Mouse (Mus musculus) urinary bladder, postnatal 4 days (tissue): Measurements from ENCODE around the gene Tmub2.
A peak's percentile ranks its signal among the peaks of the same experiment; 100 is the strongest.
"Not testable (repeated sequence)": the region's sequence is repeated elsewhere in the genome, so short reads cannot be mapped to it uniquely, and the experiment has no call there.

Experiments
- DNase-seq, 2 experiments: peaks; one replicate each; pipeline ENCODE4 v3.0.0; 2021 to 2022; ENCODE audit warnings: low spot score in 2 of 2

The Tmub2 gene

GRCm38 (mm10) chr11:102279595-102279994 is 5.1 kb upstream of the Tmub2 start:
- DNase-seq = no peak

DNA sequence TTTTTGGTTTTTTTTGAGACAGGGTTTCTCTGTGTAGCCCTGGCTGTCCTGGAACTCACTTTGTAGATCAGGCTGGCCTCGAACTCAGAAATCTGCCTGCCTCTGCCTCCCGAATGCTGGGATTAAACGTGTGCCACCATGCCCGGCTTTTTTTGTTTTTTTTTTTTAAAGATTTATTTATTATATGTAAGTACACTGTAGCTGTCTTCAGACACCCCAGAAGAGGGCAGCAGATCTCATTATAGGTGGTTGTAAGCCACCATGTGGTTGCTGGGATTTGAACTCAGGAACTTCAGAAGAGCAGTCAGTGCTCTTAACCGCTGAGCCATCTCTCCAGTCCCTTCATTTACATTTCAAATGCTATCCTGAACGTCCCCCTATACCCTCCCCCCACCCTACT is 4.5 kb upstream of the Tmub2 start:
- not testable (repeated sequence) for DNase-seq

DNA sequence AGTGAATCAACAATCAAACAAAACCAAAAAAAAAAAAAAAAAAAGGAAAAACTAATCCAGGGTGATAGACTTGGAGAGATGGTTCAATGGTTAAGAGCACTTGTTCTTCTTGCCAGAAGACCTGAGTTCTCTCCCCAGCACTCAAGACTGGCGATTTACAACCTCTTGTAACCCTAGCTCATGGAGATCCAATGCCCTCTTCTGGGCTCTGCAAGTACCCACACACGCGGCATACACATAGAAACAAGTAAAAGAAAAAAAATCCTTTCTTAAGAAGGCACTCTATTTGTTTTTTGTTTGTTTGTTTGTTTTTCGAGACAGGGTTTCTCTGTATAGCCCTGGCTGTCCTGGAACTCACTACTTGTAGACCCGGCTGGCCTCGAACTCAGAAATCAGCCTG is 809 bp upstream of the Tmub2 start:
- DNase-seq = no peak

DNA sequence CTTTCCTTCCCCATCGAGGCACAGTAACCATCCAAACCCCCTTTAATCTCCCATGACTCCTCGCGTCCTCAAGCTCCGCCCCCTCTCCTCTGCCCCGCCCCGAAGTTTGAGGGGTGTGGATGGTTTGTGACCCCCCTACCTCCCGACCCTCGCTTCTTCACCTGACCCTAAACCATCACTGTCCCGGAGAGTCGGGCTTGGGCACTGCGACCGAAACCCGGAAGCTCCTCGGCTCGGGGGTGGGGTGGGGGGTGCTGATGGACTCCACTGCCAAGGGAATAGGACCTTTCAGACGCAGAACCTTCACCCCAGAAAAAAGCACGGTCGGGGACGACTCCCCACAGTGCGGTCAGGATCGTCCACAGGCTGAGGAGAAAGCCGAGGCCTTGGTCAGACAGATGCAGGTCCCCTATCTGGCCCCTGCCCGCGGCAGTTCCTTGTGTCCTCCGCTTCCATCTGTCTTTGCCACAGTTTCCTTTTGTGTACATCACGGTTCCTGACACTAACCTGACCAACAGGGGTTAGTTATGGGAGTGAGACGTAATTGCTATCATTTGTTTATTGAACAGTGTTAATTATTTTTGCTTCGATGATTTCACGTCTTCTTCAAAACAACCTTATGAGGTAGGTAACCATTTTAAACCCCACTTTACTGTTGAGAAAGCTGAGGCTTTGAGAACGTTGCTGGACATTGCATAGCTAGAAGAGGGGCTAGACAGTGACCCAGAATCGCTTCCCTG is 534 bp downstream of the Tmub2 start:
- DNase-seq = peak in 1 of 2 experiments; percentile 72

GRCm38 (mm10) chr11:102287485-102287884 is 2.8 kb downstream of the Tmub2 start:
- no peak for DNase-seq

- DNase-seq = no peak
These were observed 3.5 kb downstream of the Tmub2 start for GRCm38 (mm10) chr11:102288027-102288804.

GRCm38 (mm10) chr11:102288913-102289312 is 4.2 kb downstream of the Tmub2 start:
- no peak for DNase-seq

GRCm38 (mm10) chr11:102289511-102290100 is 4.9 kb downstream of the Tmub2 start:
- no peak for DNase-seq

DNA sequence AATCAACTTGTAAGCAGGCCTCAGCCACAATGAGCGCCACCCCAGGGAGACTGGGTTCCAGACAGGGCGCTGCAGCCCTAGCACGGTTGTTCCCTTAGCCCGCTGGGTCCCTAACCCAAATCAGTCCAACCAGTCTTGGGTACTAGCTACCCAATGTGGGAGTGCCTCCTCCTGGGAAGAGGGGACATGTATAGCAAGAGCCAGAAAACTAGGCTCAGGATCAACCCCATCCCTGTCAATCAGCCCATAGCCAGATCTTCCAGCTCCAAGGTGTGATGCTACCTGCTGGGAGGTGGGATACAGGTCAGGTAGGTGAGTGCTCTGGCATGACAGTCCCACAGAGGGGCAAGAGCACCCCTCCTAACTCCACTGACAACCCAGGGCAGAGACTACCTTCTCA is 5.4 kb downstream of the Tmub2 start:
- DNase-seq = no peak

- DNase-seq = no peak
These were observed 6.4 kb downstream of the Tmub2 start for GRCm38 (mm10) chr11:102291051-102291535.

DNA sequence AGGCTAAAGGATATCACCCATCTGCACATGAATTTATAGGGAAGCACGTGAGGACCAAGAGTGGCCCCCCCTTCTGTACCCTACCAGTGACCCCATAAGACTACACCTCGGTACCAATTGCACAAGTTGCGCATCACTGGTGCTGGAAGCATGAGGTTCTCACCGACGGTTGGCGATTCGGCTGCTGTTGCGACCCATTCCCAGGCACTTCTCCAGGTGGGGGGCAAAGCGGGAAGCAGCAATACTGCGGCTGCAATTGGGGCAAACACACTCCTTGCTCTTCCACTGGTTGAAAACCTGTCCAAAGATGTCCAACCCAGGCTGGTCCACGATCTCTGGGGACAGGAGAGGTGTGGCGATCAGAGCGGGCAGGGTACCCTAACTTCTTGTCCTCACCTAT is 9.2 kb downstream of the Tmub2 start:
- DNase-seq = no peak

DNA sequence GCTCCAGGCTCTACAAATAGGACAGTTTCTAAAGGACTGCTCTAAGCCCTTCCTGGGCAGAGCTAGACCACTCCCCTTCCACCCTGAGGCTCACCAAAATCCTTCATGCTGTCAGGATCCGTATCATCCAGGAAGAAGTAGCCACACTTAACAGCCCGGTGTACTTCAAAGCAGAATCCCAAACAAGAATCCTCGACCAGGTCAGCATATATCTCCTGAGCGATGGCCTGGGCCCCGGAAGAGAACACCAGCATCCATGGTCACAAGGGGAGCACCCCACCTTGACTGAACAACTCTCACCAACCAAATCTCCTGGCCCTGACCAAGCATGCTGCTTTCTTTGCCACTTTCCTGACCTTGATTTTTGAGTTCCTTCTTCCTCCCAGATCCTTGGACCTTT is 9.7 kb downstream of the Tmub2 start:
- no peak for DNase-seq

GRCm38 (mm10) chr11:102294887-102295597 is 10.3 kb downstream of the Tmub2 start:
- DNase-seq = no peak

DNA sequence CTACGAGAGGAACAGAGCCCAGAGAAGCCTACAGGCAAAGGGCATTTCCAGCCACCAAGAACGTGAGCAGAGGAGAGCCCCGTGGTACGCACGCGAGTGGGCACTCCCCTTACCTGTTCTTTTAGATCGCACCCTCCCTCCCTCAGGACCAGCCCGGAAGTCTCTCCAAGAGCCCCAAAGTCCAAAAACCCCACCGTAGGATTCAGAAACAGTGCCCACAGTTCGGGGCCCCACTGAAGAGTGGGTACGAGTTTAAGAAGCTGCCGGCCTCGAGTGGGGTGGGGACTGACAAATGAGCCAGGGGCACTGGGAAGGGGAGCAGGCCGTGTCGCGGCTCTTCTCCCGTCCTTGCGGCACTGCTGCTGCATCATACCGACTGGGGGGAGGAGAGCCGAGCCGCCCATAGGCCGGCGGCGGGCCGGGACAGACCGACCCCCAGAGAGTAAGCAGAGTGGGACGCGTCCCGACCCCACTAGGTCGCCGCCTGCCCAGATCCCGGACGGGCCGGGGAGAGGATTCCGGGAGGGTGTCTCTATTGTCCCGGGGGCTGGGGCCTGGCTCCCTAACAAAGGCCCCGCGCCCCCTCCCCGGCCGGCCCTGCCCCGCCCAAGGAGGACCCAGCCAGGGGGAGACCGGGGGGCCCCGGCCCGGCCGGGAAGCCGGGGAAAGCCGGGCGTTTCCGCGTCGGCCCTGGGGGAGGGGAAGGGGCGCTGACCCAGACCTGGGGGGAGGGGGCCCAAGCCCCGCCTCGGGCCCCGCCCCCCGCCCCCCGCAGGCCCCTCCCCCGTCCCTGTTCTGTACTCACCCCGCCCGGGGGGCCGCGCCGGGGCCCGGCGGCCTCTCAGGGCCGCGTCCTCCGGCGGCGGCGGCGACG is 11.1 kb downstream of the Tmub2 start:
- peak; percentile 58 to 71 for DNase-seq

DNA sequence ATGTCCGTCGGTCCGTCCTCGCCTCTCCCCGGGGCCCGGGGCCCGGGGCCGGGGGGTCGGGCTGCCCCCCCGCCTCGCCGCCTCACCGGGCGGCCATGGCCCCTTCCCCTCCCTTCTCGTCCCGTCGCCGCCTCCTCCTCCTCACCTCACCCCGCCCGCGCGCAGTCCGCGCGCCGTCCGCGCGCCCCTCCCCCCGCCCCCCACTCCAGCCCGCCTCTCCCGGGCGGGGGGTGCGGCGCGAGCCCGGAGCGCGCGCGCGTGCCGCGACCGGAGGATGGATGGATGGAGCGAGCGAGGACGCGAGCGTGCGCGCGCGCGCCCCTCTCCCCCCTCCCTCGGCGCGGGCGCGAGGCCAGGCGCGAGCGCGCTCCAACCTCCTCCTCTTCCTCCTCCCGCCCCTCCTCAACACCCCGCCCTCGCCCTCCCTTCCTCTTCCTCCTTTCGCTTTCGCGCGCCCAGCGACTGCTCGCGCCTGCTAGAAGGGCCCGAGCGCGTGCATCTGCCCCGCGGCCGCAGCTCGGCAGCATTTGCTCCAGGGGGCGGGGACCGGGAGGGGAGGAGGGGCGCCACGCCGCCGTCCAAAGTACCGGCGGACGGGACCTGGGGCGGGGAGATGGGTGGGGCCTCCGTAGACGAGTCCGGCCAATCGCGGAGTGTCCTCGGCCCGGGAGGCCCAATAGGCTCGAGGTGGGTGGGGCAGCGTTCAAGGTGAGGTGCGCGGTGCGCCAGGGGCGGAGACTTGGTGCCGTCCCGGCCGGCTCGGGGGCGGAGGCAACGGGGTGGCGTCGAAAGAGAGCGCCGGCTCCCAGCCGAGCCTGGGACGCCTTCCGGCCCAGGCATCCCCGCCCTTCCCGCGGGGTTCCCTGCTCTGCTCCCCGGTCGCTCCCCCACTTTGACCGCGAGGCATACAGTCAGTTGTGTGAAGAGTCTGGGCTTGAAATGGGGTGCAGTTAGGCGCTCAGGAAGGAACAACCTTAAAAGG is 12.1 kb downstream of the Tmub2 start, which contains the start of gene Atxn7l3:
Atxn7l3 (minus strand) TSS at position 141 of the 982 bp plus-strand sequence.
- peak; percentile 98 to 99 for DNase-seq

GRCm38 (mm10) chr11:102297577-102298556 is 13.1 kb downstream of the Tmub2 start:
- DNase-seq = peak in 1 of 2 experiments; percentile 60

DNA sequence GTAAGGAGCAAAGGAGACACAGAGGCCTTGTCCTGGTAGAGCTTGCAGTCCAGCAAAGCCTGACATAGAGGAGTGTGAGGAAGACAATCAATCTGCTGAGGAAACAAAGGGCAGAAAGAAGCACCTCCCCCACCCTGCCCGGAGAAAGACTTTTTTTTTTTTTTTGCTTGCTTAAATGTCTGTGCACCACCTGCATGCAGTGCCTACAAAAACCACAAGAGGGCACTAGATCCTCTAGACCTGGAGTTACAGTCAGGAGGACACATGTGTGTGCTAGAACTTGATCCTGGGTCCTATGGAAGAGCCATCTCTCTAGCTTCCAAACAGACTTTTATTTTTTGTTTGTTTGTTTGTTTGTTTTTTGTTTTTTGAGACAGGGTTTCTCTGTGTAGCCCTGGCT is 15.1 kb downstream of the Tmub2 start:
- DNase-seq = no peak

DNA sequence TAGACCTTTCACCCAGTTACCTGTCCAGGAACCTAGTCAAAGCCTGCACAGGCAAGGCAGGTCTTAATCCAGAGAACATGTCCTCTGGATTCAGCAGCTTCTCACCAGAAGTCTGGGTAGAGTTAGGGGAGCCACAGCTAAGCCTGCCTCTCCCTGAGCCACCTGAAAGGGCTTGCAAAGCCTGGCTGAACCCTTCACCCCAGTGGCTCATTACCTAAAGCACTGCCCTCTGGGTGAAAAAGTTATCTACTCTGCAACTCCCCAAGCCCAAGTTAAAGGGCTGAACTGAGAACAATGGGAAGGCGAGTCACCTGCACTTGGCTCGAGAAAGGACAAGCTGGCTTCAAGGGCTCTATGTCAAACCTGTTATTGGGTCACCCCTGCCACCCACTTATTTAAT is 19.4 kb downstream of the Tmub2 start:
- DNase-seq = no peak
